Mouse (Mus musculus) gastrocnemius, postnatal 4 days (tissue): ENCODE results near the gene B3galnt1. TPM values are rescaled to one million over a fixed set of nuclear protein-coding genes. Genes with fewer than 3 reads are reported as not detected.

Experiments used
- DNase-seq, 2 experiments: peaks; one replicate each; pipeline ENCODE4 v3.0.0; 2021 to 2022; ENCODE audit warnings: low spot score in 2 of 2, mixed read lengths in 2 of 2
- long read RNA-seq, 2 experiments: library from polyadenylated mRNA; stranded (forward); transcript quantifications; one replicate each; pipeline ENCODE4 v2.0.0; 2021
- total RNA-seq, 2 experiments: library from RNA; stranded (reverse); gene quantifications; 2 replicates each; pipeline ENCODE4 v1.2.3; 2021

The B3galnt1 gene
- 10 to 100 TPM; 19.5 to 21.2 TPM for total RNA-seq
- long read RNA-seq, experiment 1, transcript B3galnt1-201 (3 exons, 2,028 nt) = major isoform, 33 of 36 reads
- long read RNA-seq, experiment 1, partial matches to known transcripts = 0 of 36 reads
- long read RNA-seq, experiment 1, other reads (novel, unspliced or antisense) = 3 of 36 reads
- long read RNA-seq, experiment 2, transcript B3galnt1-201 (3 exons, 2,028 nt) = major isoform, 37 of 40 reads
- long read RNA-seq, experiment 2, partial matches to known transcripts = 0 of 40 reads
- long read RNA-seq, experiment 2, other reads (novel, unspliced or antisense) = 3 of 40 reads

GRCm38 (mm10) chr3:69598261-69599165, at the start of gene B3galnt1:
Gene B3galnt1 (minus strand): TSS chr3:69598960.
- peak; percentile 46 to 73 for DNase-seq

- no peak for DNase-seq
These were observed 35.8 kb upstream of the B3galnt1 start for GRCm38 (mm10) chr3:69634521-69634920.

GRCm38 (mm10) chr3:69633706-69634420, 35.1 kb upstream of the B3galnt1 start:
- no peak for DNase-seq

GRCm38 (mm10) chr3:69626963-69627590, 28.3 kb upstream of the B3galnt1 start:
- no peak for DNase-seq

- DNase-seq = no peak
These were observed 27.6 kb upstream of the B3galnt1 start for GRCm38 (mm10) chr3:69626213-69626962.

GRCm38 (mm10) chr3:69624182-69624581, 25.4 kb upstream of the B3galnt1 start:
- no peak for DNase-seq

GRCm38 (mm10) chr3:69607909-69608308, 9.1 kb upstream of the B3galnt1 start:
- no peak for DNase-seq

- no peak for DNase-seq
These were observed 8.7 kb upstream of the B3galnt1 start for GRCm38 (mm10) chr3:69607468-69607867.

- DNase-seq = no peak
These were observed 8.2 kb upstream of the B3galnt1 start for GRCm38 (mm10) chr3:69606923-69607322.

GRCm38 (mm10) chr3:69599166-69599500, 373 bp upstream of the B3galnt1 start:
- peak in 1 of 2 experiments; percentile 23 for DNase-seq

- DNase-seq = no peak
These were observed 944 bp downstream of the B3galnt1 start for GRCm38 (mm10) chr3:69597816-69598215.

- no peak for DNase-seq
These were observed 1.5 kb downstream of the B3galnt1 start for GRCm38 (mm10) chr3:69597211-69597610.

GRCm38 (mm10) chr3:69596116-69596515, 2.6 kb downstream of the B3galnt1 start:
- no peak for DNase-seq

- DNase-seq = no peak
These were observed 4.7 kb downstream of the B3galnt1 start for GRCm38 (mm10) chr3:69594071-69594470.

GRCm38 (mm10) chr3:69593426-69593825, 5.3 kb downstream of the B3galnt1 start:
- DNase-seq = no peak

GRCm38 (mm10) chr3:69588101-69588760, 10.5 kb downstream of the B3galnt1 start:
- DNase-seq = no peak

- DNase-seq = no peak
These were observed 15.0 kb downstream of the B3galnt1 start for GRCm38 (mm10) chr3:69583798-69584197.

GRCm38 (mm10) chr3:69578791-69579190, 20.0 kb downstream of the B3galnt1 start:
- no peak for DNase-seq

- DNase-seq = no peak
These were observed 22.0 kb downstream of the B3galnt1 start for GRCm38 (mm10) chr3:69576715-69577114.

- no peak for DNase-seq
These were observed 23.2 kb downstream of the B3galnt1 start for GRCm38 (mm10) chr3:69575577-69575976.
